Mouse (Mus musculus): ENCODE results near the gene Eif5a. TPM values are rescaled to one million over a fixed set of nuclear protein-coding genes. Genes with fewer than 3 reads are reported as not detected.

Gene Eif5a
- polyA plus RNA-seq, 1 experiment from 2014 or later, result 1,245 TPM

GRCm38 (mm10) chr11:69895291-69895690 lies 26.5 kb downstream of the Eif5a start, which contains the start of gene Acap1:
TSS of gene Acap1 (minus strand) at chr11:69895539.
- Histone ChIP-seq H3K4me1 (replicated peaks) (peaks cover 40% of the 10 kb centered on the region), H3K9ac (peak within 1 kb of the TSS; percentile 11; the same call in 1 of the 2 replicates), H3K4me3 (replicated peaks) (peak within 1 kb of the TSS; percentile 35), H3K27me3 (peaks cover 22% of the 10 kb centered on the region), H3K9me3 (replicated peaks) (no peaks in the 10 kb centered on the region), H3K27ac (replicated peaks) (peak within 1 kb of the TSS; percentile 66), H3K36me3 (replicated peaks) (no peaks in the 10 kb centered on the region), H3K4me2 (peak within 1 kb of the TSS; percentile 36; the same call in 1 of the 2 replicates)
- ATAC-seq (ENCODE audit: insufficient read depth), result peak; percentile 58
- WGBS (ENCODE audit: insufficient replicate concordance), result 20% methylated on average over 4 of the region's 4 CpGs

DNA sequence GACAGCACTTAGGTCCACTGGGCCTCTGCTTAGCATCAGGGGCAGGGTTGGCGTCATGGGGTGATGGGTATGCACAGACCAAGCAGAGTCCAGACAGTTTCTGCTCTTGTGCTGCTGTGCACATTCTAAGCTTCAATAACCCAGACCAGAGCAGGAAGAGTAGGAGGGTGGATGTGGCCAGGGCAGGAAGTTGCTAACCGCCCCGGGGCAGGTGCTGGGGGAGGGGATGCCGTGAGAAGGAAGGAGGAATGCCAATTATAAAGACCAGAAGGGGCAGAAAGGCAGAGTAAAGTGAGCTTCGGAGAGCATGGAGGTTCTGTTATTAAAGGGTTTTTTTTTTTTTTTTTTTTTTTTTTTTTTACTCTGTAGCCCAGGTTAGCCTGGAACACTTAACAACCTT lies 27.1 kb downstream of the Eif5a start:
- peak overlapping the region; percentile 66 for H3K27ac ChIP-seq (replicated peaks)

GRCm38 (mm10) chr11:69891482-69891881 lies 30.3 kb downstream of the Eif5a start:
- H3K4me3 ChIP-seq (replicated peaks), result no peak overlapping the region
- H3K9me3 ChIP-seq (replicated peaks), result no peaks in the 10 kb centered on the region
- H3K4me2 ChIP-seq, result no peak overlapping the region
- no peak overlapping the region for H3K9ac ChIP-seq
- no peak overlapping the region for H3K27ac ChIP-seq (replicated peaks)
- no peaks in the 10 kb centered on the region for H3K36me3 ChIP-seq (replicated peaks)
- H3K27me3 ChIP-seq, result no peaks in the 10 kb centered on the region
- whole genome bisulfite sequencing (ENCODE audit: insufficient replicate concordance), result 36% methylated on average over 4 of the region's 4 CpGs
- ATAC-seq (ENCODE audit: insufficient read depth), result no peak
- H3K4me1 ChIP-seq (replicated peaks), result peaks cover 47% of the 10 kb centered on the region

More for the DNA sequence above, 27.1 kb downstream of the Eif5a start:
- H3K4me3 ChIP-seq (replicated peaks), result 0 out of 2 replicates have a peak overlapping the region, but pooled peaks have one; percentile 17
- 22% methylated on average over 5 of the region's 5 CpGs for WGBS (ENCODE audit: insufficient replicate concordance)
- no peak overlapping the region for H3K9ac ChIP-seq
- H3K27me3 ChIP-seq, result peaks cover 18% of the 10 kb centered on the region
- no peaks in the 10 kb centered on the region for H3K36me3 ChIP-seq (replicated peaks)
- no peaks in the 10 kb centered on the region for H3K9me3 ChIP-seq (replicated peaks)
- H3K4me2 ChIP-seq, result no peak overlapping the region
- ATAC-seq (ENCODE audit: insufficient read depth), result no peak
- peaks cover 36% of the 10 kb centered on the region for H3K4me1 ChIP-seq (replicated peaks)

GRCm38 (mm10) chr11:69886907-69887635 lies 34.7 kb downstream of the Eif5a start:
- peak overlapping the region; percentile 2 for H3K9ac ChIP-seq
- H3K27ac ChIP-seq (replicated peaks), result peak overlapping the region; percentile 69
- H3K4me2 ChIP-seq, result peak overlapping the region; percentile 48
- WGBS (ENCODE audit: insufficient replicate concordance), result 18% methylated on average over 8 of the region's 8 CpGs
- 0 out of 2 replicates have a peak, but pooled peaks cover 7% of the 10 kb centered on the region for H3K36me3 ChIP-seq (replicated peaks)
- peaks cover 66% of the 10 kb centered on the region for H3K4me1 ChIP-seq (replicated peaks)
- H3K27me3 ChIP-seq, result no peaks in the 10 kb centered on the region
- no peaks in the 10 kb centered on the region for H3K9me3 ChIP-seq (replicated peaks)
- H3K4me3 ChIP-seq (replicated peaks), result no peak overlapping the region
- ATAC-seq (ENCODE audit: insufficient read depth), result peak; percentile 84

- ATAC-seq (ENCODE audit: insufficient read depth), result no peak
- H3K4me1 ChIP-seq (replicated peaks), result peaks cover 81% of the 10 kb centered on the region
- no peaks in the 10 kb centered on the region for H3K9me3 ChIP-seq (replicated peaks)
- no peak overlapping the region for H3K4me3 ChIP-seq (replicated peaks)
- H3K27me3 ChIP-seq, result no peaks in the 10 kb centered on the region
- 77% methylated on average over 8 of the region's 8 CpGs for WGBS (ENCODE audit: insufficient replicate concordance)
- 0 out of 2 replicates have a peak, but pooled peaks cover 7% of the 10 kb centered on the region for H3K36me3 ChIP-seq (replicated peaks)
- H3K4me2 ChIP-seq, result no peak overlapping the region
- no peak overlapping the region for H3K9ac ChIP-seq
- H3K27ac ChIP-seq (replicated peaks), result 0 out of 2 replicates have a peak overlapping the region, but pooled peaks have one; percentile 41
Measured at GRCm38 (mm10) chr11:69884663-69885062, 37.1 kb downstream of the Eif5a start.

DNA sequence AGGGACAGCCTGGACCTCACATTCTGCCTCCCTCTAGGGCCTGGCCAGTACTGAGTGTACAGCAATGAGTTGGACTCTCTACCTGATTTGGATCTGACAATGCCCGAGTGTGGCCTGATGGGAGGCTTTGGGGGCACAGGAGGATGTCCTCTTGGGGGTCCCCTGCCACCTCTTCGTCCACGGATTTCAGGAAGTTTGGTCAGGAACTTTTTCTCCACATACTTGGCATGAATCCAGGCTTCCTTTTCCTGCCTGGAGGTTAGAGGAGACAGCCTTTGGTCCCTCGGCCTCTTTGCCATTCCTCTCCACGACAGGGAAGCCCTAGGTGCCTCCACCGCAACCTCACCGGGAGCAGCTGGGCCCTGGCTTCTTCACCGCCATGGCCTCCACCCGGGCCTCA lies 37.5 kb downstream of the Eif5a start:
- no peak overlapping the region for H3K4me2 ChIP-seq
- H3K27ac ChIP-seq (replicated peaks), result no peak overlapping the region
- no peaks in the 10 kb centered on the region for H3K27me3 ChIP-seq
- no peak for ATAC-seq (ENCODE audit: insufficient read depth)
- WGBS (ENCODE audit: insufficient replicate concordance), result 71% methylated on average over 9 of the region's 9 CpGs
- no peaks in the 10 kb centered on the region for H3K9me3 ChIP-seq (replicated peaks)
- 0 out of 2 replicates have a peak, but pooled peaks cover 7% of the 10 kb centered on the region for H3K36me3 ChIP-seq (replicated peaks)
- no peak overlapping the region for H3K9ac ChIP-seq
- H3K4me3 ChIP-seq (replicated peaks), result no peak overlapping the region
- H3K4me1 ChIP-seq (replicated peaks), result peaks cover 83% of the 10 kb centered on the region

DNA sequence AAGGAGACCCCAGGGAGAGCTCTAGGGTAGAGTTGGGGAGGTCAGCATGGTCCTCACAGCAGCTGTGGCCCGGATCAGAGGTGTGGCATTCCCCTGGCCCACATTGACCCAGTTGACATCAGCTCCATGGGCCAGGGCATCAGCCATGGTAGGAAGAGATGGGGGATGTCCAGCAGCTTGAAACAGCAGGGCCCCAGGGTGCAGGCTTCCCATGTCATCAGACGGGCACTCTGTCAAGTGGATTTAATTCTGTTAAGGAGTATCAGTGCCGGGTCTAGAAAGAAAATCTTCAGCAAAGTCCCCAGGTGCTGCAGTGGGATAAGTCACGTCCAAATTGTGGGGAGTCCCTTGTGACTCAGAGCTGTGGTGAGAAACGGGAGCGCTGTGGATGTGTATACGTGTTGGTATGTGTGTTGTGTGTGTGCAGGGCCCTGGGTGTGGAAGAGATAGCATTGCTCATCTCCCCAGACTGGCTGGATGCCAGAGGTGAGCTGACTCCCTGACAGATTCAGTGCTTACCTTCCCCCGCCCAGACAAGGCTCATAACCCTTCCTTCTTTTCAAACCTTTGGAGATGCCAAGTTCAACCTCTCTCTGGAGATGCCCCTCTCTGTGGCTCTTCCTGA lies 38.1 kb downstream of the Eif5a start:
- H3K4me2 ChIP-seq, result no peak overlapping the region
- no peak overlapping the region for H3K27ac ChIP-seq (replicated peaks)
- H3K9me3 ChIP-seq (replicated peaks), result no peaks in the 10 kb centered on the region
- H3K9ac ChIP-seq, result no peak overlapping the region
- ATAC-seq (ENCODE audit: insufficient read depth), result no peak
- 0 out of 2 replicates have a peak, but pooled peaks cover 7% of the 10 kb centered on the region for H3K36me3 ChIP-seq (replicated peaks)
- H3K4me3 ChIP-seq (replicated peaks), result no peak overlapping the region
- H3K4me1 ChIP-seq (replicated peaks), result peaks cover 88% of the 10 kb centered on the region
- 69% methylated on average over 8 of the region's 8 CpGs for WGBS (ENCODE audit: insufficient replicate concordance)
- H3K27me3 ChIP-seq, result no peaks in the 10 kb centered on the region

DNA sequence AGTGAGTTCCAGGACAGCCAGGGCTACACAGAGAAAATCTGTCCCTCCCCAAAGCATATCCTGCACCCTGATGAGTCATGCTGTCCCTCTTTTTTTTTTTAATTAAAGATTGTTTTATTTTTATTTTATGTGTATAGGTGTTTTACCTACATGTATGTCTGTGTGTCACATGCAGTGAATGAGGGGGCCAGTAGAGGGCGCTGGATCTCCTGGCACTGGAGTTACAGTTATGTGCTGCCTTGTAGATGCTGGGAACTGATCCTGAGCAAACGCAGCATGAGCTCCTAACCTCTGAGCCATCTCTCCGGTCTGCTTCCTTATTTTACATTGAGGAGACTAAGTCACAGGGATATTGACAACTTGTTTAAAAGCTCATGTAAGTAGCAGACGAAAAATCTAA lies 38.7 kb downstream of the Eif5a start:
- ATAC-seq (ENCODE audit: insufficient read depth), result no peak
- H3K9me3 ChIP-seq (replicated peaks), result no peaks in the 10 kb centered on the region
- H3K4me3 ChIP-seq (replicated peaks), result no peak overlapping the region
- no peak overlapping the region for H3K27ac ChIP-seq (replicated peaks)
- 0 out of 2 replicates have a peak, but pooled peaks cover 7% of the 10 kb centered on the region for H3K36me3 ChIP-seq (replicated peaks)
- H3K27me3 ChIP-seq, result no peaks in the 10 kb centered on the region
- no peak overlapping the region for H3K9ac ChIP-seq
- no peak overlapping the region for H3K4me2 ChIP-seq
- WGBS (ENCODE audit: insufficient replicate concordance), result 67% methylated on average over 4 of the region's 4 CpGs
- peaks cover 92% of the 10 kb centered on the region for H3K4me1 ChIP-seq (replicated peaks)

- 67% methylated on average over 21 of the region's 21 CpGs for WGBS (ENCODE audit: insufficient replicate concordance)
- ATAC-seq (ENCODE audit: insufficient read depth), result no peak
Measured at GRCm38 (mm10) chr11:69881787-69882670, 39.7 kb downstream of the Eif5a start.

DNA sequence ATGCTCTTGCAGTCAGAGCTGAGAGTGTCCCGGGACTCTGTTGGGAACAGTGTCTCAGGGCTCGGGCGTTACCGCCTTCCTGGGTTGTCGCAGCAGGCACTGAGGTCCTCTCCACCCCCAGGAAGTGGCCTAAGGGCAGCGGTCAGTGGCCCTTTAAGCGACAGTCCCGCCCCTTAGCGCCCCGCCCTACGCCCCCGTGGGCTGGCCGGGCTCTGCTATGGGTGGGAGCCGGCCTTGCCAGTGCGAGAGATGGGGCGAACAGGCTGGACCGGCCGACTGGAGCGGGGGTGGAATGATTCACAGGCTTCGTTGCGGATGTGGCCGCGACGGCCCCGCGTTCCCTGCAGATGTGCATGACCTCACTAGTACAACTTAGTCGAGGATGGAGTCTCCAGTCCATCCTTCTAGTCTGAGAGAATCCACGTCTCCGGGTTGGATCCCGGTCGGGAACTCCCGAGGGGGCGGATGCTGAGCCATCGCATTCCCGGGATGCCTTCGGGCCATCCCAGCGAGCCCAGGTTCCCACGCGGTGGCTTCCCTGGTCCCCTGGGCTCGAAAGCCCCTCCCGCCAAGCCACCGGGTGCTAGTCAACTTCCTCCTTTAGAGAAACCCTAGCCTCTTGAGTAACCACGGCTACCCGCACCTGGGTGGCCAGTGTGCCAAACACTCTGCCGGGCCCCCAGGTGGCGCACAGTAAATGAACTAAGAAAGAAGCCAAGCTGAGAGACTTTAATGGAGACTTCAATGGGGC lies 40.7 kb downstream of the Eif5a start, which contains the start of gene Kctd11:
TSS of gene Kctd11 (minus strand) at position 554 of the 751 bp plus-strand sequence.
- 0 out of 2 replicates have a peak, but pooled peaks cover 3% of the 10 kb centered on the region for H3K27me3 ChIP-seq
- peaks cover 92% of the 10 kb centered on the region for H3K4me1 ChIP-seq (replicated peaks)
- peak within 1 kb of the TSS; percentile 64 for H3K9ac ChIP-seq
- no peaks in the 10 kb centered on the region for H3K9me3 ChIP-seq (replicated peaks)
- H3K27ac ChIP-seq (replicated peaks), result peak within 1 kb of the TSS; percentile 87
- peak; percentile 76 for ATAC-seq (ENCODE audit: insufficient read depth)
- 0 out of 2 replicates have a peak, but pooled peaks cover 7% of the 10 kb centered on the region for H3K36me3 ChIP-seq (replicated peaks)
- peak within 1 kb of the TSS; percentile 97 for H3K4me2 ChIP-seq
- peak within 1 kb of the TSS; percentile 64 for H3K4me3 ChIP-seq (replicated peaks)
- WGBS (ENCODE audit: insufficient replicate concordance), result under 1% methylated on average over 46 of the region's 46 CpGs

More at GRCm38 (mm10) chr11:69881787-69882670, 39.7 kb downstream of the Eif5a start:
- Histone ChIP-seq H3K9me3 (replicated peaks) (no peaks in the 10 kb centered on the region), H3K9ac (peak overlapping the region; percentile 64), H3K27ac (replicated peaks) (peak overlapping the region; percentile 87), H3K27me3 (0 out of 2 replicates have a peak, but pooled peaks cover 2% of the 10 kb centered on the region), H3K36me3 (replicated peaks) (0 out of 2 replicates have a peak, but pooled peaks cover 7% of the 10 kb centered on the region), H3K4me2 (peak overlapping the region; percentile 97), H3K4me1 (replicated peaks) (peaks cover 92% of the 10 kb centered on the region), H3K4me3 (replicated peaks) (peak overlapping the region; percentile 64)

All from liver, embryonic 15.5 days (tissue).